Mouse (Mus musculus) T-cell, adult 66 days (primary cell): ENCODE data around the gene Atp4a. TPM values are rescaled to one million over a fixed set of nuclear protein-coding genes. Genes with fewer than 3 reads are reported as not detected.

ENCODE experiments used
- total RNA-seq, 2 experiments: library from RNA; stranded (reverse); gene quantifications; 3 replicates in 1 of 2; 4 replicates in 1 of 2; pipeline ENCODE4 v1.2.4; 2023

Gene Atp4a
- not detected for total RNA-seq

GRCm38 (mm10) chr7:30711942-30712341 lies at the start of gene Atp4a:
TSS of gene Atp4a (plus strand) at chr7:30712209.

GRCm38 (mm10) chr7:30664529-30665200 lies 47.3 kb upstream of the Atp4a start, which contains the start of gene Haus5:
TSS of gene Haus5 (minus strand) at chr7:30664994.

DNA sequence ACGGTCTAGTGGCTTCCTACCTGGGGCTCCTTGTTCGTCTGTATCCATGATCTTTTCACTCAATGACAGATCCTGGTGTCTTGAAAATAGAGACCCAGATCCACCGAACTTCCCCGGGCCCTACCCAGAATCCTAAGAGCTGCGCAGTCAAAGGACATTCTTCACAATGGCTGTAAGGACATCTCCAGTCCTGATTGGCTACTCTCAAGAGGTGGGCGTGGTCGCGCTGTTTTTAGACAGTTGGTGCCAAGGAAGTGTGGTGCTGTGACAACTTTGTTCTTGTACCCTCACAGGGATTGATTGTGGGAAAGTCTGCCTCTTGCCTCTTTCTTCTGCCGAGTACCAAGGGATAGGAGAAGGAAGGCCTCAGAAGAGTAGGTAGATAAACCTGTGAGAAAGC lies 40.5 kb upstream of the Atp4a start, which contains the start of gene Pmis2:
Gene Pmis2, minus strand, starts transcription at position 126 of the 400 bp plus-strand sequence.

DNA sequence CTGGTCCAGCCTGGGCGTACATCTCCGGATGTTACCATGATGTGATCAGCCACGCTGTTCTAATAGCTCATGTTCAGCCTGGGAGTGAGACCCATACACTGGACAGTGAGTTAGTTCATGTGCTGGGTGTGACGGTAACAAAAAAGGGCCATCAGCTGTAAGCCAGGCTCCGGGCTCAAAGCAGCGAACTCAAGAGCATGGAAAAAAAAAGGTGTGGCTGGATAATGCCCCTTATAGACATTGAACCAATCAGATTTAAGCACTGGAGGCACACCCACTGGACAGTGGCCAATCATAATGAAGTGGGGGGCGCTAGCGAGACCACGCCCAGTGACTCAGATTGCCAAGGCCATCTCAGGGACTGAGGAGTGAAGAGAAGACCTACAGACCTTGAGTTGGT lies 13.4 kb upstream of the Atp4a start, which contains the start of gene 2200002J24Rik:
Gene 2200002J24Rik, plus strand, starts transcription at position 338 of the 400 bp plus-strand sequence.

GRCm38 (mm10) chr7:30729396-30730063 lies 17.5 kb downstream of the Atp4a start, which contains the start of gene Tmem147:
TSS of gene Tmem147 (minus strand) at chr7:30729540.

GRCm38 (mm10) chr7:30743617-30744016 lies 31.6 kb downstream of the Atp4a start, which contains the start of gene Gapdhs:
TSS of gene Gapdhs (minus strand) at chr7:30743681.

GRCm38 (mm10) chr7:30751086-30751669 lies 39.2 kb downstream of the Atp4a start, which contains the start of gene Sbsn:
TSS of gene Sbsn (plus strand) at chr7:30751471.

DNA sequence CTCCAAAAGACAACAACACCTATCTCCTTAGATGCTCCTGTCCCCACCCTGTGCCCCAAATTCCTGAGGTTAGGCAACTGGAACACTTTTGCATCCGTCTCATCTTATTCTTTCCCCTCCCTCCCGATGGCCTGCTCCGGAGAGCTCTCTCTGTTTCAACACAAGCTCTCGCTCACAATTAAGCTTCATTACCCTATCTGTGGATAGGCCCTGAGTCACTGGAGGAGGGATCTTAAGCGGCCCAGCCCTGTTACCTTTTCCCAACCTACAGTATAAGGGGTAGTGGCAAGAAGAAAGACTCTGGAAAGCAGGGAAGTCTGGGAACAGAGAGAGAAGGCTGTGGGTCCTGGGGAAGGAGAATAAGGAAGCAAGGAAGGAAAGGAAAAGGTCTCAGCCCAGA lies 51.4 kb downstream of the Atp4a start, which contains the start of gene Dmkn:
Gene Dmkn, plus strand, starts transcription at position 301 of the 400 bp plus-strand sequence.

Other genes starting within 250 kb of the Atp4a start
- gene Prodh2, start 218.6 kb upstream of the Atp4a start, total RNA-seq: not detected
- gene Arhgap33, start 177.1 kb upstream of the Atp4a start, total RNA-seq: 1 to 10 TPM; 3.3 to 6.3 TPM
- gene Hspb6, start 160.0 kb upstream of the Atp4a start, total RNA-seq: 1 to 10 TPM; 2.0 to 2.3 TPM
- gene Proser3, start 159.9 kb upstream of the Atp4a start, total RNA-seq: 10 to 100 TPM; 15.1 to 19.7 TPM
- 10 to 100 TPM; 38.3 to 46.3 TPM for gene Lin37, start 152.4 kb upstream of the Atp4a start, total RNA-seq
- 10 to 100 TPM; 74.3 to 75.7 TPM for gene U2af1l4, start 148.9 kb upstream of the Atp4a start, total RNA-seq
- gene Gm49396, start 148.9 kb upstream of the Atp4a start, total RNA-seq: 10 to 100 TPM; 24.2 to 32.0 TPM
- 100 to 1,000 TPM; 127 to 151 TPM for gene Psenen, start 148.6 kb upstream of the Atp4a start, total RNA-seq
- 10 to 100 TPM; 44.6 to 51.3 TPM for gene Igflr1, start 146.8 kb upstream of the Atp4a start, total RNA-seq
- gene Kmt2b, start 123.5 kb upstream of the Atp4a start, total RNA-seq: 100 to 1,000 TPM; 136 to 141 TPM
- gene Zbtb32, start 113.3 kb upstream of the Atp4a start, total RNA-seq: 1 to 10 TPM; 3.0 to 3.5 TPM
- gene Upk1a, start 99.4 kb upstream of the Atp4a start, total RNA-seq: 1 to 10 TPM in 1 of 2 experiments, under 1 TPM in 1; 0.79 to 1.1 TPM
- gene Cox6b1, start 86.1 kb upstream of the Atp4a start, total RNA-seq: 100 to 1,000 TPM; 198 to 235 TPM
- gene Etv2, start 76.4 kb upstream of the Atp4a start, total RNA-seq: not detected
- 100 to 1,000 TPM; 103 to 113 TPM for gene Rbm42, start 61.9 kb upstream of the Atp4a start, total RNA-seq
- gene Haus5, start 47.2 kb upstream of the Atp4a start, total RNA-seq: 10 to 100 TPM; 30.2 to 32.6 TPM
- gene Pmis2, start 40.6 kb upstream of the Atp4a start, total RNA-seq: not detected
- gene 2200002J24Rik, start 13.3 kb upstream of the Atp4a start, total RNA-seq: not detected
- gene Tmem147, start 17.3 kb downstream of the Atp4a start, total RNA-seq: 10 to 100 TPM; 45.0 to 50.3 TPM
- not detected for gene Gapdhs, start 31.5 kb downstream of the Atp4a start, total RNA-seq
- 1 to 10 TPM; 6.1 to 7.8 TPM for gene Sbsn, start 39.3 kb downstream of the Atp4a start, total RNA-seq
- gene Dmkn, start 51.5 kb downstream of the Atp4a start, total RNA-seq: not detected
- not detected for gene Krtdap, start 75.7 kb downstream of the Atp4a start, total RNA-seq
- 1 to 10 TPM in 1 of 2 experiments, under 1 TPM in 1; 0.62 to 2.0 TPM for gene Ffar2, start 111.6 kb downstream of the Atp4a start, total RNA-seq
- gene Ffar3, start 144.0 kb downstream of the Atp4a start, total RNA-seq: not detected
- under 1 TPM in 1 of 2 experiments, not detected in 1; 0.35 TPM for gene Ffar1, start 149.4 kb downstream of the Atp4a start, total RNA-seq
- 1 to 10 TPM; 5.3 to 9.8 TPM for gene Cd22, start 168.1 kb downstream of the Atp4a start, total RNA-seq
- gene Mag, start 202.7 kb downstream of the Atp4a start, total RNA-seq: not detected
- gene Hamp2, start 212.5 kb downstream of the Atp4a start, total RNA-seq: not detected
- not detected for gene Hamp, start 231.8 kb downstream of the Atp4a start, total RNA-seq
- 100 to 1,000 TPM; 150 to 156 TPM for gene Usf2, start 244.6 kb downstream of the Atp4a start, total RNA-seq